Mouse (Mus musculus): ENCODE measurements around the gene Zfp866.

DNA sequence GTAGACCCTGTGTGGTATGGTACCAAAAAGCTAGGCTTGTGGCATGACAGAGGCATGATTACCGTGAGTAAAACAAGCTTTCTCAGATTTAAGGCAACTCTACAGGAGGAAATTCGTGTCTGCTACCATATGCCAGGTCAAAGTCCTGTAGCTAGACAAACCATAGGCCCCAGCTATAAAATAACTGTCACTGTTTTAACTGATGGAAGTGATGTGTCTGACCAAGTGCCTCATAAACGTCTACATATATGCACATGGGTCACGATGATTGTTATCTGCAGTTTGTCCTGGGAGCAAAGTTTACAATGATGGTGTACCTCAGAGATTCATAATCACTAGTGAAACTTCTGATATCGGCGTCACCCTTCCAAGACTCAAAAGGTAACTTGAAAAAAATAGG lies 50.2 kb downstream of the Zfp866 start:
- TF ChIP-seq CTCF (IDR thresholded peaks at IDR 0.05; ENCODE audit: borderline replicate concordance, control insufficient read depth, extremely low read depth, insufficient read depth, low read length, poor library complexity) (no peak), POLR2A (IDR thresholded peaks at IDR 0.05; ENCODE audit: control insufficient read depth, extremely low read depth, insufficient read depth, low read length, poor library complexity) (no peak)

Measured in thymus, adult 2 months (tissue).